Mouse (Mus musculus) hindbrain, embryonic 13.5 days (tissue): ENCODE measurements at regions not wholly inside any gene's neighbourhood (a gene's known extent, or its start where the extent isn't known, plus 50 kb on each side); places are given as distances from the start of the nearest gene placed in this dataset.

Experiments
- ATAC-seq: fragments of 200-750 bp; cut with Nextera tagmentation; 2 replicates; pipeline ENCODE4 v1.8.0; 2017; ENCODE audit warnings: moderate TSS enrichment; ENCODE audit not compliant: low FRiP score
- H3K27ac ChIP-seq: fragments of 300-500 bp; sonication (generic); 2 replicates; pipeline ENCODE4 v1.5.1; 2015; ENCODE audit warnings: inconsistent platforms, mild to moderate bottlenecking, moderate library complexity
- H3K27me3 ChIP-seq: fragments of 300-500 bp; sonication (generic); 2 replicates; pipeline ENCODE4 v1.6.1; 2015; ENCODE audit warnings: mild to moderate bottlenecking, inconsistent platforms
- H3K36me3 ChIP-seq: fragments of 300-500 bp; sonication (generic); 2 replicates; pipeline ENCODE4 v1.6.1; 2015; ENCODE audit warnings: mild to moderate bottlenecking, inconsistent platforms
- H3K4me1 ChIP-seq: fragments of 300-500 bp; sonication (generic); replicated peaks from 2 replicates; pipeline ENCODE4 v1.6.1; 2015; ENCODE audit warnings: inconsistent platforms
- H3K4me2 ChIP-seq: fragments of 300-500 bp; sonication (generic); 2 replicates; pipeline ENCODE4 v1.6.1; 2015; ENCODE audit warnings: inconsistent platforms, mild to moderate bottlenecking, moderate library complexity
- H3K4me3 ChIP-seq: fragments of 300-500 bp; sonication (generic); 2 replicates; pipeline ENCODE4 v1.5.1; 2015; ENCODE audit warnings: mild to moderate bottlenecking, inconsistent platforms
- H3K9ac ChIP-seq: fragments of 300-500 bp; sonication (generic); 2 replicates; pipeline ENCODE4 v1.6.1; 2015; ENCODE audit warnings: mild to moderate bottlenecking, inconsistent platforms
- H3K9me3 ChIP-seq: fragments of 300-500 bp; sonication (generic); 2 replicates; pipeline ENCODE4 v1.6.1; 2016; ENCODE audit warnings: inconsistent platforms
- WGBS: fragments of 180-500 bp; shearing (Covaris S2); methylation state at CpG from one replicate; pipeline ENCODE4 v1.1.7; 2015; 5-methylcytosine and 5-hydroxymethylcytosine counted together

GRCm38 (mm10) chr17:9357572-9358159 lies 64.2 kb upstream of the Gm17728 start:
- Histone ChIP-seq H3K27me3 (no peaks in the 10 kb centered on the region), H3K9me3 (no peaks in the 10 kb centered on the region), H3K9ac (no peak overlapping the region), H3K36me3 (no peaks in the 10 kb centered on the region), H3K4me3 (no peak overlapping the region), H3K4me1 (peaks cover 11% of the 10 kb centered on the region; the same call in 1 of the 2 replicates), H3K27ac (no peak overlapping the region), H3K4me2 (no peak overlapping the region)
- no peak for ATAC-seq
- 55% methylated on average over 5 of the region's 5 CpGs for WGBS
